Mouse (Mus musculus) midbrain, embryonic 12.5 days (tissue): ENCODE results near the gene Asb6. TPM values are rescaled to one million over a fixed set of nuclear protein-coding genes. Genes with fewer than 3 reads are reported as not detected.

ENCODE experiments used
- polyA plus RNA-seq: library from polyadenylated mRNA; unstranded; fragments of >200 nt; fragmentation: Nextera tagmentation; extraction: Ambion mirVana; gene quantifications from 2 replicates; pipeline ENCODE4 v1.2.1, GENCODE M21; 2016

The Asb6 gene
- polyA plus RNA-seq, 1 experiment from 2014 or later, result 41.0 TPM

Other genes starting within 250 kb of the Asb6 start
- gene Cstad, start 235.3 kb downstream of the Asb6 start, polyA plus RNA-seq, result 0.68 and 0.77 TPM in 2 replicates
- 2.4 and 2.6 TPM in 2 replicates for gene 1700001O22Rik, start 26.7 kb downstream of the Asb6 start, polyA plus RNA-seq
- 103 and 110 TPM in 2 replicates for gene Ntmt1, start 22.5 kb downstream of the Asb6 start, polyA plus RNA-seq
- 19.8 and 24.9 TPM in 2 replicates for gene Prrx2, start 4.6 kb upstream of the Asb6 start, polyA plus RNA-seq
- 3.6 and 4.6 TPM in 2 replicates for gene Ptges, start 99.5 kb upstream of the Asb6 start, polyA plus RNA-seq
- 20.4 and 22.2 TPM in 2 replicates for gene Tor1b, start 122.6 kb upstream of the Asb6 start, polyA plus RNA-seq
- 87.7 and 92.3 TPM in 2 replicates for gene Tor1a, start 137.6 kb upstream of the Asb6 start, polyA plus RNA-seq
- 70.8 and 75.3 TPM in 2 replicates for gene BC005624, start 151.9 kb upstream of the Asb6 start, polyA plus RNA-seq
- 33.7 and 35.1 TPM in 2 replicates for gene Usp20, start 151.9 kb upstream of the Asb6 start, polyA plus RNA-seq